Mouse (Mus musculus) hindbrain, embryonic 14.5 days (tissue): ENCODE results near the gene Hsd17b12. TPM values are rescaled to one million over a fixed set of nuclear protein-coding genes. Genes with fewer than 3 reads are reported as not detected.
A peak's percentile ranks its signal among the peaks of the same experiment; 100 is the strongest.

Source experiments
- ATAC-seq: fragments of 200-750 bp; cut with Nextera tagmentation; 2 replicates; pipeline ENCODE4 v1.8.0; 2017; ENCODE audit warnings: moderate number of reproducible peaks, mild to moderate bottlenecking, moderate TSS enrichment, moderate library complexity; ENCODE audit not compliant: low FRiP score
- DNase-seq: peaks from one replicate; pipeline ENCODE4 v3.0.0-alpha.2; 2015; ENCODE audit warnings: low spot score
- H3K27ac ChIP-seq: fragments of 300-500 bp; sonication (generic); 2 replicates; pipeline ENCODE4 v1.5.1; 2014; ENCODE audit warnings: mild to moderate bottlenecking, moderate library complexity
- H3K27me3 ChIP-seq: fragments of 300-500 bp; sonication (generic); 2 replicates; pipeline ENCODE4 v1.6.1; 2014; ENCODE audit warnings: mild to moderate bottlenecking, low read length, mixed read lengths; ENCODE audit not compliant: control insufficient read depth, insufficient read depth
- H3K36me3 ChIP-seq: fragments of 300-500 bp; sonication (generic); replicated peaks from 2 replicates; pipeline ENCODE4 v1.6.1; 2014; ENCODE audit not compliant: control insufficient read depth, insufficient read depth
- H3K4me1 ChIP-seq: fragments of 300-500 bp; sonication (generic); replicated peaks from 2 replicates; pipeline ENCODE4 v1.6.1; 2014; ENCODE audit warnings: antibody characterized with exemption, low read length, mixed read lengths; ENCODE audit not compliant: control insufficient read depth, insufficient read depth
- H3K4me2 ChIP-seq: fragments of 300-500 bp; sonication (generic); replicated peaks from 2 replicates; pipeline ENCODE4 v1.6.1; 2014; ENCODE audit warnings: mild to moderate bottlenecking, moderate library complexity
- H3K4me3 ChIP-seq: fragments of 300-500 bp; sonication (generic); replicated peaks from 2 replicates; pipeline ENCODE4 v1.5.1; 2014; ENCODE audit warnings: mild to moderate bottlenecking, low read length
- H3K9ac ChIP-seq: fragments of 300-500 bp; sonication (generic); 2 replicates; pipeline ENCODE4 v1.6.1; 2014
- H3K9me3 ChIP-seq: fragments of 300-500 bp; sonication (generic); 2 replicates; pipeline ENCODE4 v1.6.1; 2016; ENCODE audit warnings: low read length; ENCODE audit not compliant: control insufficient read depth
- WGBS: fragments of 180-500 bp; shearing (Covaris S2); extraction: QIAGEN DNeasy Blood & Tissue Kit; methylation state at CpG from one replicate; pipeline ENCODE4 v1.1.7; 2014; 5-methylcytosine and 5-hydroxymethylcytosine counted together
- polyA plus RNA-seq: library from polyadenylated mRNA; unstranded; fragments of >200 nt; fragmentation: Nextera tagmentation; extraction: Ambion mirVana; gene quantifications from 2 replicates; pipeline ENCODE4 v1.2.1, GENCODE M21; 2014

Hsd17b12 gene
- polyA plus RNA-seq, 1 experiment from 2014 or later: 136 TPM

DNA sequence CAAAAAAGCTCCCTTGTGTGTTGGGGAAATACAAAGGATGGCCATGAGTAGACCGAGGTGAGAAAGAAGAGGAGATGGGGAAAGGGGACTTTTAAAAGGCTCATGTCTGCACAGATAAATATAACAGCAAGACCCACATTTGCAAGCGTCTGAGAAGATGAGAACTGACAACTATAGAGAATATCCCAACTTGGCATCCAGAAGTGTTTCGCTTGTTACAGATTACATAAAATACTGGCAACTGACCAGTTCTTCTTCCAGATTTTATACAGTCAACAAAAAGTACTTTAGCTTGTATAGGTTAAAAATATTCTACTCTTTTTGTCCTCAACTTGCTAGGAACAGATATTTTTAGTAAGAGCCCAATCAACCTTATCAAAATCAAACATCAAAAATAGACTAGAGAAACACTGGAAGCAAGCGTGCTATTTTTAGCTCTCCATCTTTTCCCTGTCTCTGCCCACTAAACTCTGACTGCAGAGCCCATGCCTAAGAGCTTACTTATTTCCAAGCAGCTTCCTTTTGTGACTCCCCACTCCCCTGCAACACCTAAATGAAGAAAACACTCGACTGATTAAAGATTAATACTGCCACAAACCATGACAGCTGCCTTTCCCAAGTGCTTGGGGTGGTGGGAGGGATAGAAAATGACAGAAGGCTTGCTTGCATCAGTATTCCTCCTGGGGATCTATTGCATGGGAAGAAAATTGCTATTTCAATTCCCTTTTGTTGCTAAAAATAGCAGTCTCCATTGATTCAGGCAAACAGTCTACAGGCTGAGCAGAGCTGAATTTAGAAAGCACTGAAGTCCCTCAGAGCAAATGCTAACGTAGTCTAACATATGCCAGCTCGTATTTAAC, 35.4 kb downstream of the Hsd17b12 start:
- Histone ChIP-seq H3K36me3 (no peaks in the 10 kb centered on the region), H3K9ac (peak overlapping the region; percentile 5; the same call in 1 of the 2 replicates)
- 36% methylated on average over 7 of the region's 7 CpGs for WGBS

GRCm38 (mm10) chr2:94103758-94104157, 54.0 kb downstream of the Hsd17b12 start:
- Histone ChIP-seq H3K4me1 (0 out of 2 replicates have a peak, but pooled peaks cover 4% of the 10 kb centered on the region), H3K27ac (no peak overlapping the region), H3K36me3 (0 out of 2 replicates have a peak, but pooled peaks cover 5% of the 10 kb centered on the region), H3K9ac (no peak overlapping the region), H3K9me3 (0 out of 2 replicates have a peak, but pooled peaks cover 3% of the 10 kb centered on the region), H3K4me3 (no peak overlapping the region), H3K27me3 (no peaks in the 10 kb centered on the region), H3K4me2 (no peak overlapping the region)
- WGBS: 92% methylated on average over 2 of the region's 2 CpGs
- ATAC-seq (no peak), DNase-seq (no peak)

More for the DNA sequence above, 35.4 kb downstream of the Hsd17b12 start:
- peak; percentile 86 for ATAC-seq
- Histone ChIP-seq H3K27ac (peak overlapping the region; percentile 88), H3K27me3 (no peaks in the 10 kb centered on the region), H3K4me1 (peaks cover 34% of the 10 kb centered on the region), H3K9me3 (no peaks in the 10 kb centered on the region), H3K4me3 (no peak overlapping the region), H3K4me2 (peak overlapping the region; percentile 32)
- peak; percentile 75 for DNase-seq

GRCm38 (mm10) chr2:94089901-94090300, 67.9 kb downstream of the Hsd17b12 start:
- H3K4me2 ChIP-seq: no peak overlapping the region
- no peaks in the 10 kb centered on the region for H3K4me1 ChIP-seq
- ATAC-seq: no peak
- H3K27ac ChIP-seq: no peak overlapping the region
- no peaks in the 10 kb centered on the region for H3K36me3 ChIP-seq
- 97% methylated on average over 1 of the region's 1 CpGs for WGBS
- H3K27me3 ChIP-seq: no peaks in the 10 kb centered on the region
- no peak overlapping the region for H3K9ac ChIP-seq
- H3K4me3 ChIP-seq: no peak overlapping the region
- H3K9me3 ChIP-seq: no peaks in the 10 kb centered on the region
- DNase-seq: no peak

- H3K4me1 ChIP-seq: no peaks in the 10 kb centered on the region
- ATAC-seq (no peak), DNase-seq (no peak)
- H3K27ac ChIP-seq: no peak overlapping the region
- 85% methylated on average over 5 of the region's 5 CpGs for WGBS
- H3K4me2 ChIP-seq: no peak overlapping the region
- no peaks in the 10 kb centered on the region for H3K9me3 ChIP-seq
- no peaks in the 10 kb centered on the region for H3K36me3 ChIP-seq
- no peak overlapping the region for H3K9ac ChIP-seq
- H3K4me3 ChIP-seq: no peak overlapping the region
- H3K27me3 ChIP-seq: no peaks in the 10 kb centered on the region
These were observed 88.3 kb downstream of the Hsd17b12 start for GRCm38 (mm10) chr2:94069482-94069881.

DNA sequence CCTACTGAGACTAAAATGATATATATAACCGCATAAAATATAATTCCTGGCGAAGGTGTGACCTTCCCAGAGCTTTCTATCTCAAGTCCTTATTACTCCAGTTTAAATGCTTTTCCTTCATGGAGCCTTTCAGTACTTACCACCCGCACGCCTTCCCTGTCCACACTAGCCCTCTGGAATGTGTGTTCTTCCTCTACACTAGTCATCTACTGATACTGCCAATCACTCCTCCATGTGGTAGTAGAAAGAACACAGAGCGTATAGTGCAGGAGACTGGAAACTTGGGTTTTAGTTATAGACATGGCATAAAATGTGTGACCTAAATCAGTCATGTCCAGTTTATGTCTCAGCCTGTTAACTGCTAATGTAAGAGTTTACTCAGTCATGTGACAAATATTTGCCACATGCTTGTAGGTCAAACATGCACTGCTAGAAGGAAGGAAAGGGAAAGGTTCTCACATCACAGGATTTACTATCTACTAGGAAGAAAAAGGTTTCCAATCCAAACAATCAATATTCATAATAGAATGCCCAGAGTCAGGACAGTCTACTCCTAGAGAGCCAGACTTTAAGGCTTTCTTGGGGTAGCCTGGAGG, 91.1 kb downstream of the Hsd17b12 start:
- H3K9ac ChIP-seq: no peak overlapping the region
- WGBS: 94% methylated on average over 5 of the region's 5 CpGs
- no peak overlapping the region for H3K27ac ChIP-seq
- no peaks in the 10 kb centered on the region for H3K27me3 ChIP-seq
- no peak overlapping the region for H3K4me3 ChIP-seq
- ATAC-seq: no peak
- no peaks in the 10 kb centered on the region for H3K9me3 ChIP-seq
- H3K36me3 ChIP-seq: no peaks in the 10 kb centered on the region
- H3K4me1 ChIP-seq: no peaks in the 10 kb centered on the region
- no peak for DNase-seq
- no peak overlapping the region for H3K4me2 ChIP-seq

DNA sequence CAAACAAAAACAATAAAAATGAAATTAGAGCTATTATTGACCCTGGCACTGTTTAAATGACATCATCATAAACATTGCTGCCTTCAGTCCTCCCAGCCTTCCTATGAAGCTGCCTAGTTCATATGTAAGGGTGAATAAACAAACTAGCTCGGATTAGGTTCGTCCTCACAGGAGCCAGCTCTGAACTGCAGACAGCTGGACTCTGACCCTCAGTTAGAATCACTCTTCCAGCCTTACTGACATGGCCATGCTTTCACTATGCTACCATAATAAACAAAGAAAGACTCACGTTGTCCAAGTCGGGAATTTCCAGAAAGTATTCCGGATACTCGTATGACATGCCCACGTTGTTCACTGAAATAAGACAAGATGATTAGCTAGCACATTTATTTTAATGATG, 91.6 kb downstream of the Hsd17b12 start:
- Histone ChIP-seq H3K4me3 (no peak overlapping the region), H3K4me1 (no peaks in the 10 kb centered on the region), H3K4me2 (no peak overlapping the region), H3K9me3 (no peaks in the 10 kb centered on the region), H3K9ac (no peak overlapping the region), H3K27ac (no peak overlapping the region), H3K27me3 (no peaks in the 10 kb centered on the region), H3K36me3 (no peaks in the 10 kb centered on the region)
- 90% methylated on average over 7 of the region's 7 CpGs for WGBS
- DNase-seq: no peak
- ATAC-seq: no peak

DNA sequence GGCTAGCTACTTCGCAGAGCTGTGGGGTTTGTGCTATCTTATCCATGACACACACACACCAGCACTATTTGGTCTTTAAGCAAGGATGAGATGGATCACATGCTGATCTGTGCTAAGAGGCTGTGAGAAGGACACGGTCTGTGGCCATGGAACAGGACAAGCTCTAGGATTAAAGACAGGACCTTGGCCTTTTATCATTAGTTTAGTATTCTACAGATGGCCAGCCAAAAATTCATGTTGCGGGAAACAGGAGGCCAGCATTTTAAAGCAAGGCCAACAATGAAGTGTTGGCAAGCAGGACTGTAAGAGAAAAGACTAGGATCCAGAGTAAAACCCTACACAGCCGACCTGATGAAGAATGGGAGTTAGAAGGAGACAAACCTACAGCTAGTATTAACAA, 95.0 kb downstream of the Hsd17b12 start:
- DNase-seq: no peak
- H3K4me3 ChIP-seq: no peak overlapping the region
- ATAC-seq: no peak

DNA sequence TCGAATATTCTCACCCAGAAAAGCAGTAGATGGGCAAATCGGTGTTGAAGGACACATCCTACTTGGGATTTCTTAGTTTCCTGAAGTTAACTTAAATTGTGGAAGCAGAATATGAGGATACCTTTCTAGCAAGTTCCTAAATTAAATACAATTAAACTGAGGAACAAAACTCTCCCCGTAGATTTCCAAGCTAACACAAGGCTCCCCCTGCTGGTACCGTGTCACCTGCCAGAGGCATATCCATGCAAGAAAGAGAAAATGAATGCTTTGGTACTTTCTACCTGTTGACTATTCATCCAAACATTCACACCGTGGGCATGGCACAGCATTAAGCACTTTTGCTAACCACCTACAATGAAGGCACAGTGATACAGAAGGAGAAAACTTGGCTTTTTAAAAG, 98.3 kb downstream of the Hsd17b12 start:
- H3K9me3 ChIP-seq: no peaks in the 10 kb centered on the region
- ATAC-seq: no peak
- H3K4me2 ChIP-seq: no peak overlapping the region
- no peak for DNase-seq
- no peak overlapping the region for H3K9ac ChIP-seq
- no peaks in the 10 kb centered on the region for H3K27me3 ChIP-seq
- WGBS: 81% methylated on average over 5 of the region's 5 CpGs
- H3K4me3 ChIP-seq: no peak overlapping the region
- no peaks in the 10 kb centered on the region for H3K4me1 ChIP-seq
- H3K36me3 ChIP-seq: no peaks in the 10 kb centered on the region
- no peak overlapping the region for H3K27ac ChIP-seq

More for the DNA sequence above, 95.0 kb downstream of the Hsd17b12 start:
- Histone ChIP-seq H3K27me3 (no peaks in the 10 kb centered on the region), H3K36me3 (no peaks in the 10 kb centered on the region), H3K9me3 (no peaks in the 10 kb centered on the region), H3K27ac (no peak overlapping the region), H3K4me2 (no peak overlapping the region), H3K4me1 (no peaks in the 10 kb centered on the region), H3K9ac (no peak overlapping the region)
- WGBS: 90% methylated on average over 4 of the region's 4 CpGs

- Histone ChIP-seq H3K36me3 (peaks cover 7% of the 10 kb centered on the region; the same call in 1 of the 2 replicates), H3K4me1 (peaks cover 5% of the 10 kb centered on the region), H3K9me3 (no peaks in the 10 kb centered on the region), H3K4me2 (no peak overlapping the region), H3K27ac (no peak overlapping the region), H3K4me3 (no peak overlapping the region), H3K27me3 (no peaks in the 10 kb centered on the region), H3K9ac (no peak overlapping the region)
- ATAC-seq (no peak), DNase-seq (peak; percentile 73)
These were observed 103.0 kb downstream of the Hsd17b12 start for GRCm38 (mm10) chr2:94054813-94055212.
